Mouse (Mus musculus) cerebellum, postnatal 14 days (tissue): Measurements from ENCODE around the gene Pip4k2b.
"Not testable (repeated sequence)": the region's sequence is repeated elsewhere in the genome, so short reads cannot be mapped to it uniquely, and the experiment has no call there.

Experiments
- DNase-seq, 2 experiments: peaks; one replicate each; pipeline ENCODE4 v3.0.0; 2021; ENCODE audit warnings: mixed read lengths in 2 of 2

The Pip4k2b gene

DNA sequence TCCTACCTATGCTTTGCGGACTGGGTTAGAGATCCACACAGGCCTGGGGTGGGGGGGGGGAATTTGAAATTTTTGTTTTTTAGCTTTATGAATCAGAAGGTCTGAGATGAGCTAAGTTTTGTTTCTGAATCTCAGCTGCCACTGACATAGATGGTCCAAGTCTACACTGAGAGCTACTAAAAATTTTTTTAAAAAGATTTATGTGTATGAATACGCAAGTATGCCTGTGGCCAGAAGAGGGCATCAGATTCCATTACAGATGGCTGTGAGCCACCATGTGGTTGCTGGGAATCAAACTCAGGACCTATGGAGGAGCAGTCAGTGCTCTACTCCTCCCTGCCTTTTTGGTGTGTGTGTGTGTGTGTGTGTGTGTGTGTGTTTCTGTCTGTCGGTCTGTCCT is 30.1 kb downstream of the Pip4k2b start:
- no peak for DNase-seq

DNA sequence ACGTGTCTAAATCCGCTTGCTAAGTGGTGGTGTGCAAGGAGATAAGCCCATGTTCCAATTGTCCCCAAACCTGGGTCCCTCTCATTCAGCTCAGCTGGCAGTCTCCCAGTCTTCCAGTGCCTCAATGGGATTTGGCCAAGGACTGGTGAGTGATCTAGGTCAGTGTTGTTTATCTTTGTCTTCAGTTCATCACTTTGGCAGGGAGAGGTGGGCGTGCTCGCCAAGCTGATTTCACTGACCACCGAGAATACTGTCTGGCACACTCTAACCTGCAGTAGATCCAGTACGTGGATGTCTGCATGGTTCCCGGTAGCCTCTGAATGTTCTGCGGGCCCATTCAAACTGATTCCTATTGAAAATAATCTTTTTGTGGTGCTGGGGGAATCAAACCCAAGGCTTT is 30.6 kb downstream of the Pip4k2b start:
- DNase-seq, result peak; percentile 80 to 87

DNA sequence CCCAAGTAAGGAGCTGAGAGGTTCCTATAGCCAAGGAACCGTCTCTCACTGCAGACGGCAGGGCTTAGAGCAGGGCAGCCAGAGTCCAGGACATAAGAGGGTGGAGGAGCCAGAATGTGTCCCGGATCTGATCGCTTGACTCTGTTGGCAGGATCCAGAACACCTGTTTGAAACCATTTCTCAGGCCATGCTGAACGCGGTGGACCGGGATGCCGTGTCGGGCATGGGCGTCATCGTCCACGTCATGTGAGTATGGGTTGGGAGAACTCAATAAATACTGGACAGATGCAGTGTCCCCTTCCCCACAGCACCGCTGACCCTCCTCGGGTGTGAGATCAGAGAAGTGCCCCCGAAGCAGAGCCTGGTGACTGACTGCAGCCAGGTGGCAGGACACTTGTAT is 32.2 kb downstream of the Pip4k2b start:
- DNase-seq, result no peak

DNA sequence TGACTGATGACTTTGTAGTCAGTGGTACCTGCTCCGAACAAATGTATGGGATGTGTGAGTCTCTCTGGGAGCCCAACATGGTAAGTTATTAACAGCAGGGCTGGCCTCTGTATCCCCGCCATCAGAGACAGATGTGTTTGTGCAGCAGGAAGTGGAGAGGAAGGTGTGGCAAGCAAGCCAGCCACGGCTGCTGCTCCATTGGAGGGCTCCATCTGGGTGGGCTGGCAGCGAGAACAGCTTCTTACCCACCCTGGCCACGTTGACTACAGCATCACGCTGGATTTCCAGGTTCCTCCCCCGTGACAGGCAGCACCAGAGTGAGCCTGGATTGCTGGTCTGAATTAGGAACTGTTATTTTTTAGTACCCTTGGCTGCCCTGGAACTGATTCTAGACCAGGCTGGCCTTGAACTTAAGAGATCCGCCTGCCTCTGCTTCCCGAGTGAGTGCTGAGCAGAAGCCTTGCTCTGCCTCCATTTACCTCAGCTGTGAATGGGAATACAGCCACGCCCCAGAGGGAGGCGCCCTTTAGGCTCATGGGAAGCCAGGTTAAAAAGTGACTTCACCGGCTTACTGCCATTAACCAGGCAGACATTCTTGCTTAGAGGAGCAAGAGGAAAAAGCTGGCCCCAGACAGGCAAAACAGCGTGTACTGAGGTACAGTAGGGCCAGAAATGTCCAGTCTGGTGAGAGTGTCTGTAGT is 33.2 kb downstream of the Pip4k2b start:
- no peak for DNase-seq

- DNase-seq, result not testable (repeated sequence)
These were observed 34.4 kb downstream of the Pip4k2b start for GRCm38 (mm10) chr11:97710067-97710466.

DNA sequence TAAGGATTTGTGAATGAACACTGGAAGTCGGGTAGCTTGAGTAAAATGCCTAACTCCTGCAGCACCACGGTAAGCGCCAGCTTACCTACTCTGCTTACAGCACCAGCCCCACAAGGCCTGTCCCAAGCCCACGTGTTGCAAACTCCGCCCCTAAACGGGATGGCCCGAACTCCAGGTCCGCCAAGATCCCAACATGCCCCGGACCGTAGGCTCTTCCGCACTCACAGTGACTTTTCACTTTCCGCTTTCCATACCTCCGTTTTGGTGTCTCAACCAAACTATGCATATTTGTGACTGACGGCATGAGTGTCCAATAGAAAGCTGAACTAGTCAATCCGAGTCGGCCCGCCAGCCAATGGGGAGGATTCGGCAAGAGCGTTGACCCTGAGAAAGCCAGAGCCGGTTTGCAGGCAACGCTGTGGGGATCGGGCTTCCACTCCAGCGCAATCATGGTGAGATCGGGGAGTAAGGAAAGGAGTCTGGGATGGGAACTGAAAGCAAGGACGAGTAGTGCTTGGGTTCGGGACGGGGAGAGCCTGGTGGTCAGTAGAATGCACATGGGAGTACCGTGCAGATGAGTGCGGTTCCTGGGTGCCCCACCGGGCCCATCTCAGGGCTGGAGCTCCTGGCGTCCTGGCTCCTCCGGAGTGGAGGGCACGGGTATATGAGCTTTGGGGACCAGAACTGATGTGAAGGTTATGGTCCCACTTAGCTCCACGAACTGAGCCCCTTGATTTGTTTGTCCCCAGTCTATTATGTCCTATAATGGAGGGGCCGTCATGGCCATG is 41.3 kb downstream of the Pip4k2b start, which contains the start of gene Psmb3:
Psmb3 (plus strand) TSS at position 361 of the 788 bp plus-strand sequence.
- DNase-seq, result peak; percentile 99 to 100

GRCm38 (mm10) chr11:97702393-97702745 is 42.1 kb downstream of the Pip4k2b start:
- peak; percentile 96 to 97 for DNase-seq

GRCm38 (mm10) chr11:97701581-97702392 is 42.7 kb downstream of the Pip4k2b start:
- DNase-seq, result no peak

GRCm38 (mm10) chr11:97700746-97701580 is 43.5 kb downstream of the Pip4k2b start:
- DNase-seq, result peak in 1 of 2 experiments; percentile 48

DNA sequence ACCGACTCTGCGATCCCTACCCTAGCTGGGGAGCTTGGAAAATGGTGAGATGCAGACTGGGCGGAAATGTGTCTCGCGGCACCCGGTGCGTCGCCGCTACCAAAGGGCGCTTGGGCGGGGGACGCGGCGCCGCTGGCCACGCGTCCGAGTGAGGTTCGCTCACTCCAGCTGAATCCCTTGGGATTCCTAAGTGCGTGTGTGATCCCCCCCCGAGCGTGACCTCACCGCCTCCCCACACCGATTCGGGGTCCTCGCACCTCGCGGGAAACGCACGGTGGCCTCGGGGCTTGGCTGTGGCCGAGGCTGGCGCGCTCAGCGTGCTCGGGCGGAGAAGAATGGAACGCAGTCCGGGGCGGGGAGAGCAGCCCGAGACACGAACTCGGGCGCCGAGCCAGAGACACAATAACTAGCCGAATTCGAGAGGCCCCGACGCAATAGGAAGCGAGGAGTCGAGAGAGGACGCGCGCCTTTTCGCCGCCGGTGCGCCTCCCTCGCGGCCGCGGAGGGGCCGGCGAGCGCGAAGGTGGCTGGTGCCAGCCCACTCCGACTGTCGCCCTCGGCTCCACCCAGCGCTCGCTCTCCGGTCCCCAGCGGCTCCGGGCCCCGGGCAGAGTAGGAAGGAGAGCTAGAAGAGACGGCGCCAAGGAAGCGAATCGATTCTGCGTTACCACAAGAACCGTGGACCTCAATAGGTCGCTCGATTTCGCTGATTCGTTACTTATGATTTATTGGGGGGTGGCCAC is 44.3 kb downstream of the Pip4k2b start, which contains the start of gene Pcgf2:
Pcgf2 (minus strand) TSS at position 495 of the 743 bp plus-strand sequence.
- peak; percentile 90 to 93 for DNase-seq

GRCm38 (mm10) chr11:97699626-97700002 is 44.9 kb downstream of the Pip4k2b start:
- DNase-seq, result peak; percentile 93 to 97

- DNase-seq, result peak; percentile 75 to 88
These were observed 45.5 kb downstream of the Pip4k2b start for GRCm38 (mm10) chr11:97698741-97699611.

DNA sequence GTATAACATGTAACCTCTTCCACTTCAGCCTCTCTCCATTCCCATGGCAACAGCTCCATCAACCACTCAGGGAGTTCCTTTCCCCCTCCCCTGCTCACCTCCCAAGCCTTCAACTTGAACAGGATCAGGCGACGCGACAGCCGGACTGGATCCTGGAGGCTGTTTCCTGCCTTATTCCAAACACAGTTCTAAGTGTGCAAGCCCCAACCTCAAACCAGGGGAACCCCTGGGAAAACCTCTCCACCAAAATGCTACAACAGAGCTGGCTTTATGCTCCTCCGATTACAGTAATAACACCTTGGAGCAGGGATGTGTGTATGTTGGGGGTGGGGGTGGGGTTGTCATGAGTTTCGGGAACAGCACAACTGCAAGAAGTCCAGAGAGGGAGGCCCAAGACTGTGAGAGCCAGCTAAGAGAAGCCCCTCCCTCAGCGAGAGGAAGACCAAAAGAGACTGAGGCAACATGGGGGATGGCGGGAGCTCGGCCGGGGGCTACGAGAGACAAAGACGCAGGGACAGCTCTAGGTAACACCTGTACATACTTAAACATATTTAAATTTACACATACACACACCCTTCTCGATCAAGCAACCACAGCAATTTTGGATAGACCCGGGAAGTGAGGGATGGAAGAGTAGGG is 46.5 kb downstream of the Pip4k2b start:
- peak in 1 of 2 experiments; percentile 45 for DNase-seq

DNA sequence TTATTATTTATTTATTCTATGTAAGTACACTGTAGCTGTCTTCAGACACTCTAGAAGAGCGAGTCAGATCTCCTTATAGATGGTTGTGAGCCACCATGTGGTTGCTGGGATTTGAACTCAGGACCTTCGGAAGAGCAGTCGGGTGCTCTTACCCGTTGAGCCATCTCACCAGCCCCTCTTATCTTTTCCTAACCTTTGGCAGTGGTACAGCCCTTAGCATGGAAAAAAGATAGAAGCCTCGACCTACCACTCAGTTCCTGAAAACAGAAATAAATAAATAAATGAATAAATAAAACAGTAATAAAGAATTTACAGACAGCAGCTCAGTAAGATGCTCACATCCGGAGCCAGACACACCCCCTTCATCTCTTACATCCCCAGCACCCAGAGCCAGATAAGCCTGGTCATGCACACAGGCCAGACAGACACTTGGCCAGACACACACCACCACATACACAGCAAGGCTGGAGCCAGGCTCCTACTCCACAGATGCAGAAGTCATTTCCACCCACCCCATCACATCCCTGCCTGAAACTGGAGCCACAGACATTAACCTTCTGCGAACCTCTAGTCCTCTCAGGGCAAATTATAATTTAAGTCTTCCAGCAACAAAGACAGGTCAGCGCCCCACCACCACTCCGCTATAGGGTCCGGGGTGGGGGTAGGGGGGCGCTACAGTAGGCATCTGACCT is 47.2 kb downstream of the Pip4k2b start:
- no peak for DNase-seq

DNA sequence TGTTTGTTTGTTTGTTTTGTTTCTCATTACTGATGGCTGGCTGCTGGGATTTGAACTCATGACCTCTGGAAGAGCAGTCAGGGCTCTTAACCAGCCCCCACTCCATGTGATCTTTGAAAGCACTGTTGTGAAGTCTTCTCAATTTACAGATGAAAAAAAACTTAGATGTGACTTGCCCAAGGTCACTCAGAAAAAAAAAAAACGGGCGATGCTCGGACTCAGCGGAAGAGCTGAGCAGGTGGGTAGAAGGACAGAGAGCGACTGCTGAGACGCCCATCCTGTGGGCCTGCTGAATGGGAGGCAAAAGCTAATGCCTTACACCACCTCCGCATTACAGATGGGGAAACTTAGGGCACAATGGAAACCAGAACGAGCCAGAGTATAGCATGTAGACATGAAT is 47.8 kb downstream of the Pip4k2b start:
- no peak for DNase-seq

DNA sequence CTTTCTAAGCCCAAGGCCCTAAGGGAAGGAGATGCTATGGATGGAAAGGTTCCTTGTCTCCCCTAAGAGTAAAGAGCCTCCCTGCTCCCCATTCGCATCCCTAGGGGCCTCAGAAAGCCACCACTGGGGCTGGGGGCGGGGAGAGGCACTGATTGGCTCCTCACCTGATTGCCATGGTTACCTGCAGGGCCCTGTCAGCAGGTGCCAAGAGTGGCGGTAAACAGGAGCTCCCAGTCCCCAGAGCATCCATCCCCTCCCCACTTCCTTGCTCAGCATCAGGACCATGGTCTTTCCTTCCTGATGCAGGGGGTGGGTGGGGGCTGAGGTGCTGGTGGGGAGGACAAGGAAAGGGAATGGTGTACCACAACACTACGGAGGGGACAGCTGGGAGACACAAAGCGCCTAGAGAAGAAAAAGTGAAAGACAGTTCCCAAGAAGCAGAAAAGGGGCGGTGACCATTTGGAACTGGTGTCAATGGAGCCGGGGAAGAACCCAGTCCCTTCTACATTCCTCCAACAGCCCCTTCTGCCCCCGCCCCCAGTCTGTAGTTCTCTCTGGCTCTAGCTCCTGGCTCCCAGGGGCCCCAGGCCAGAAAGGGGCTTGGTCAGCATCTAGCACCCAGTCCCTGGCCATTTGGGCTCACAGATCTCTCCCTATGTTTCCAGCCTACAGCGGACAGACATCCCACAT is 48.6 kb downstream of the Pip4k2b start:
- DNase-seq, result peak; percentile 43 to 59

DNA sequence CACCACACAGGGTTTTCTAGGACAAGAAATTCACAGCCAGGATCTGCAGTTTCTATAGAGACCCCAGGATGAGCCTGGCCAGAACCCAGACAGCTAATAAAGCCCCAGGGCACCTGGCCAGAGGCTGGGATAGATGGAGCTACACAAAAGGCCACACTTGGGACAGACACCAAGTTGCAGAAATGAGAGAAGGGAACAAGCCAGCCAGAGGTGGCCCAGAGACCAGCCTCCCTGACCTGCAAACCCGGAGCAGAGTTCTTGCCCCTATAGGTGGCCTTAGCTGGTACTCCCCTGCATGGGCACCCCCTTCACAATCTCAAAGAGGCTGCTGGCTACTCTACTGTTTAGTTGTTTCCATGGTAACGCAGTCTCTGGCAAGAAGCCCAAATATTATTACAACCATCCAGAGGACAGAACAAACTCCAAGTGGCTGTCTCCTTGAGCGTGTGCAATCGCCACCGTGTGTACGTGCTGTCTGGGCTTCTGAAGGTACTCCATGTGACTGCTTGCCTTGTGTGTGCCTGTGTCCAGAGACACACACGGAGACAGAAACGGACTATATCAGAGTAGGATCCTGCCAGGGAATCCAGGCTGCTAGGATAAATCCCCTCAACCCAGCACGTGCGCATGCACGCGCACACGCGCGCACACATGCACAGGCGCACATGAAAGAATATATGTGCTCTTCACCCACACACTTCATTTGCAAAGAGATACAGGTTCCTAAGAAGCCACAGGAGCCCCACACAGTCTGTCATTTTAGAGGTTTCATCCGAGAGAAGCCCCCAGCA is 49.4 kb downstream of the Pip4k2b start:
- DNase-seq, result peak; percentile 68 to 80

GRCm38 (mm10) chr11:97694435-97694834 is 50.1 kb downstream of the Pip4k2b start:
- DNase-seq, result no peak
